Mouse (Mus musculus): ENCODE results near the gene Tnnc1.

DNA sequence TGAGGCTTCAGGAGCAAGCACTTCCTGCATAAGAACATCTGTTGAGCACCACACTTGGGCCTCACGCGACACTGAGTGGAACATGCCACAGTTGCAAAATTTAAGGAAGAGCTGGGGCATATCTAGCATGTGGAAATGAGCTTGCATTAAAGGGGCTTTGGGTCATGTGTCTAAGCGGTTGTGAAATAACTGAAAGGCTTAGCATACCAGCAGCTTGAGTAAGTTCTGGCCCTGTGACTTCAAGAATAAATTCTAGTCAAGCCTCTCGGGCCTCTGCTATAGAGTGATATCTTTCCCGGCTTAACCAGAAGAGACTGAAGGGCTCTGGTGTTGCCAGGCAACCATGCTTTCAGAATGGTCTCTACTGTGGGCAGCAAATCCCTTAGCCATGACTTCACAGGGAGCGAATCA lies 19.3 kb upstream of the Tnnc1 start:
- TF ChIP-seq POLR2A (IDR thresholded peaks at IDR 0.05; ENCODE audit: insufficient read depth, low read depth, low read length) (no peak), CTCF (IDR thresholded peaks at IDR 0.05; ENCODE audit: insufficient read depth, low read depth, low read length) (no peak)

Data from olfactory bulb, adult 2 months (tissue).